Mouse (Mus musculus) large intestine, adult 2 months (tissue): ENCODE measurements at regions not wholly inside any gene's neighbourhood (a gene's known extent, or its start where the extent isn't known, plus 50 kb on each side); places are given as distances from the start of the nearest gene placed in this dataset.

Experiments used
- DNase-seq: peaks from one replicate; pipeline ENCODE4 v3.0.0-alpha.2; 2012; ENCODE audit warnings: low read depth, low spot score
- WGBS: fragments of 180-500 bp; shearing (Covaris S2); methylation state at CpG from one replicate; pipeline ENCODE4 v1.1.7; 2018; 5-methylcytosine and 5-hydroxymethylcytosine counted together

GRCm38 (mm10) chr2:81848836-81849410 is 204.1 kb upstream of the Zfp804a start:
- 41% methylated on average over 4 of the region's 4 CpGs for WGBS
- DNase-seq = no peak

GRCm38 (mm10) chr2:81849927-81850326 is 203.1 kb upstream of the Zfp804a start:
- DNase-seq = no peak
- 43% methylated on average over 4 of the region's 4 CpGs for WGBS

GRCm38 (mm10) chr2:81885438-81885837 is 167.6 kb upstream of the Zfp804a start:
- no peak for DNase-seq
- WGBS = 78% methylated on average over 1 of the region's 1 CpGs

- 12% methylated on average over 7 of the region's 7 CpGs for WGBS
- DNase-seq = peak; percentile 3
Observed at GRCm38 (mm10) chr2:81892570-81892969, 160.5 kb upstream of the Zfp804a start.

GRCm38 (mm10) chr2:81939360-81939759 is 113.7 kb upstream of the Zfp804a start:
- no peak for DNase-seq
- 76% methylated on average over 3 of the region's 3 CpGs for WGBS
